Mouse (Mus musculus) kidney, embryonic 15.5 days (tissue): ENCODE results near the gene Car4. TPM values are rescaled to one million over a fixed set of nuclear protein-coding genes. Genes with fewer than 3 reads are reported as not detected.

Experiments
- ATAC-seq: fragments of 200-750 bp; cut with Nextera tagmentation; replicated peaks from 2 replicates; pipeline ENCODE4 v1.8.0; 2017; ENCODE audit warnings: moderate TSS enrichment; ENCODE audit not compliant: low FRiP score
- H3K27ac ChIP-seq: fragments of 300-500 bp; sonication (generic); 2 replicates; pipeline ENCODE4 v1.5.1; 2015; ENCODE audit warnings: mild to moderate bottlenecking, inconsistent platforms
- H3K27me3 ChIP-seq: fragments of 300-500 bp; sonication (generic); 2 replicates; pipeline ENCODE4 v1.6.1; 2015; ENCODE audit warnings: inconsistent platforms
- H3K36me3 ChIP-seq: fragments of 300-500 bp; sonication (generic); 2 replicates; pipeline ENCODE4 v1.6.1; 2015; ENCODE audit warnings: inconsistent platforms
- H3K4me1 ChIP-seq: fragments of 300-500 bp; sonication (generic); 2 replicates; pipeline ENCODE4 v1.6.1; 2015; ENCODE audit warnings: inconsistent platforms
- H3K4me2 ChIP-seq: fragments of 300-500 bp; sonication (generic); 2 replicates; pipeline ENCODE4 v1.6.1; 2015; ENCODE audit warnings: moderate library complexity, mild to moderate bottlenecking, inconsistent platforms
- H3K4me3 ChIP-seq: fragments of 300-500 bp; sonication (generic); replicated peaks from 2 replicates; pipeline ENCODE4 v1.5.1; 2015; ENCODE audit warnings: mild to moderate bottlenecking, inconsistent platforms
- H3K9ac ChIP-seq: fragments of 300-500 bp; sonication (generic); 2 replicates; pipeline ENCODE4 v1.6.1; 2015; ENCODE audit warnings: mild to moderate bottlenecking, inconsistent platforms
- H3K9me3 ChIP-seq: fragments of 300-500 bp; sonication (generic); replicated peaks from 2 replicates; pipeline ENCODE4 v1.6.1; 2016; ENCODE audit warnings: inconsistent platforms
- WGBS: fragments of 180-500 bp; shearing (Covaris S2); methylation state at CpG from one replicate; pipeline ENCODE4 v1.1.7; 2015; ENCODE audit warnings: mixed read lengths; 5-methylcytosine and 5-hydroxymethylcytosine counted together
- polyA plus RNA-seq: library from polyadenylated mRNA; unstranded; fragments of >200 nt; fragmentation: Nextera tagmentation; extraction: Ambion mirVana; gene quantifications from 2 replicates; pipeline ENCODE4 v1.2.1, GENCODE M21; 2015

The Car4 gene
- polyA plus RNA-seq, 1 experiment from 2014 or later = 71.2 TPM

GRCm38 (mm10) chr11:84940140-84940539, 17.4 kb upstream of the Car4 start:
- no peak overlapping the region for H3K4me2 ChIP-seq
- H3K4me1 ChIP-seq = peaks cover 4% of the 10 kb centered on the region; the same call in 1 of the 2 replicates
- no peak overlapping the region for H3K27ac ChIP-seq
- peaks cover 22% of the 10 kb centered on the region for H3K27me3 ChIP-seq
- ATAC-seq = no peak
- H3K4me3 ChIP-seq = no peak overlapping the region
- H3K9me3 ChIP-seq = no peaks in the 10 kb centered on the region
- H3K36me3 ChIP-seq = no peaks in the 10 kb centered on the region
- no peak overlapping the region for H3K9ac ChIP-seq
- WGBS = 77% methylated on average over 10 of the region's 10 CpGs

GRCm38 (mm10) chr11:84943948-84944347, 13.6 kb upstream of the Car4 start:
- Histone ChIP-seq H3K9me3 (no peaks in the 10 kb centered on the region), H3K27ac (no peak overlapping the region), H3K4me2 (peak overlapping the region; percentile 48), H3K9ac (no peak overlapping the region), H3K4me3 (0 out of 2 replicates have a peak overlapping the region, but pooled peaks have one; percentile 15), H3K27me3 (peaks cover 27% of the 10 kb centered on the region), H3K4me1 (peaks cover 4% of the 10 kb centered on the region; the same call in 1 of the 2 replicates), H3K36me3 (no peaks in the 10 kb centered on the region)
- ATAC-seq = 0 out of 2 replicates have a peak, but pooled peaks have one; percentile 33
- WGBS = under 1% methylated on average over 15 of the region's 15 CpGs

- Histone ChIP-seq H3K4me2 (no peak overlapping the region), H3K4me3 (no peak overlapping the region), H3K36me3 (no peaks in the 10 kb centered on the region), H3K9ac (no peak overlapping the region), H3K4me1 (peaks cover 4% of the 10 kb centered on the region; the same call in 1 of the 2 replicates), H3K27ac (no peak overlapping the region), H3K9me3 (no peaks in the 10 kb centered on the region), H3K27me3 (peaks cover 27% of the 10 kb centered on the region)
- whole genome bisulfite sequencing = 6% methylated on average over 12 of the region's 12 CpGs
- ATAC-seq = no peak
These were observed 12.7 kb upstream of the Car4 start for GRCm38 (mm10) chr11:84944639-84945435.

GRCm38 (mm10) chr11:84945841-84946240, 11.7 kb upstream of the Car4 start:
- Histone ChIP-seq H3K4me1 (peaks cover 4% of the 10 kb centered on the region; the same call in 1 of the 2 replicates), H3K4me3 (no peak overlapping the region), H3K36me3 (no peaks in the 10 kb centered on the region), H3K9me3 (no peaks in the 10 kb centered on the region), H3K9ac (no peak overlapping the region), H3K27me3 (peaks cover 27% of the 10 kb centered on the region), H3K4me2 (no peak overlapping the region), H3K27ac (no peak overlapping the region)
- 67% methylated on average over 3 of the region's 3 CpGs for WGBS
- no peak for ATAC-seq

GRCm38 (mm10) chr11:84947206-84947605, 10.4 kb upstream of the Car4 start:
- 57% methylated on average over 6 of the region's 6 CpGs for WGBS

GRCm38 (mm10) chr11:84948114-84948513, 9.5 kb upstream of the Car4 start:
- Histone ChIP-seq H3K27me3 (peaks cover 24% of the 10 kb centered on the region), H3K4me2 (no peak overlapping the region), H3K27ac (no peak overlapping the region), H3K9ac (no peak overlapping the region), H3K4me1 (peaks cover 4% of the 10 kb centered on the region; the same call in 1 of the 2 replicates), H3K4me3 (no peak overlapping the region), H3K9me3 (no peaks in the 10 kb centered on the region), H3K36me3 (no peaks in the 10 kb centered on the region)
- WGBS = 52% methylated on average over 3 of the region's 3 CpGs
- ATAC-seq = no peak

More at GRCm38 (mm10) chr11:84947206-84947605, 10.4 kb upstream of the Car4 start:
- Histone ChIP-seq H3K27ac (no peak overlapping the region), H3K9me3 (no peaks in the 10 kb centered on the region), H3K4me1 (peaks cover 4% of the 10 kb centered on the region; the same call in 1 of the 2 replicates), H3K4me3 (no peak overlapping the region), H3K27me3 (peaks cover 27% of the 10 kb centered on the region), H3K4me2 (no peak overlapping the region), H3K9ac (no peak overlapping the region), H3K36me3 (no peaks in the 10 kb centered on the region)
- ATAC-seq = no peak

- H3K4me3 ChIP-seq = no peak overlapping the region
- no peaks in the 10 kb centered on the region for H3K36me3 ChIP-seq
- no peak for ATAC-seq
- H3K9me3 ChIP-seq = no peaks in the 10 kb centered on the region
- H3K4me1 ChIP-seq = peaks cover 3% of the 10 kb centered on the region; the same call in 1 of the 2 replicates
- no peak overlapping the region for H3K9ac ChIP-seq
- H3K27me3 ChIP-seq = peaks cover 20% of the 10 kb centered on the region
- H3K4me2 ChIP-seq = no peak overlapping the region
- WGBS = 50% methylated on average over 3 of the region's 3 CpGs
- H3K27ac ChIP-seq = no peak overlapping the region
These were observed 9.1 kb upstream of the Car4 start for GRCm38 (mm10) chr11:84948526-84948925.

GRCm38 (mm10) chr11:84952611-84953010, 5.0 kb upstream of the Car4 start:
- Histone ChIP-seq H3K4me1 (peaks cover 19% of the 10 kb centered on the region), H3K27me3 (peaks cover 17% of the 10 kb centered on the region), H3K9ac (no peak overlapping the region), H3K9me3 (no peaks in the 10 kb centered on the region), H3K4me2 (no peak overlapping the region), H3K27ac (no peak overlapping the region), H3K36me3 (no peaks in the 10 kb centered on the region), H3K4me3 (no peak overlapping the region)
- WGBS = 28% methylated on average over 2 of the region's 2 CpGs
- ATAC-seq = no peak

GRCm38 (mm10) chr11:84956400-84956799, 1.2 kb upstream of the Car4 start:
- Histone ChIP-seq H3K4me3 (no peak overlapping the region), H3K4me1 (peaks cover 44% of the 10 kb centered on the region), H3K9me3 (no peaks in the 10 kb centered on the region), H3K4me2 (no peak overlapping the region), H3K36me3 (no peaks in the 10 kb centered on the region), H3K27ac (peak overlapping the region; percentile 11; the same call in 1 of the 2 replicates), H3K27me3 (peaks cover 39% of the 10 kb centered on the region), H3K9ac (no peak overlapping the region)
- no peak for ATAC-seq
- WGBS = 37% methylated on average over 5 of the region's 5 CpGs

- Histone ChIP-seq H3K9ac (no peak overlapping the region), H3K9me3 (no peaks in the 10 kb centered on the region), H3K27me3 (peaks cover 39% of the 10 kb centered on the region), H3K27ac (no peak overlapping the region), H3K36me3 (no peaks in the 10 kb centered on the region), H3K4me2 (peak overlapping the region; percentile 59), H3K4me3 (peak overlapping the region; percentile 40), H3K4me1 (peaks cover 44% of the 10 kb centered on the region)
- 8% methylated on average over 15 of the region's 15 CpGs for WGBS
- ATAC-seq = no peak
These were observed 415 bp upstream of the Car4 start for GRCm38 (mm10) chr11:84957171-84957570.

- peak overlapping the region; percentile 66; the same call in 1 of the 2 replicates for H3K27ac ChIP-seq
- H3K4me2 ChIP-seq = peak overlapping the region; percentile 59
- peak overlapping the region; percentile 40 for H3K4me3 ChIP-seq
- peaks cover 44% of the 10 kb centered on the region for H3K4me1 ChIP-seq
- no peak overlapping the region for H3K9ac ChIP-seq
- H3K36me3 ChIP-seq = no peaks in the 10 kb centered on the region
- H3K27me3 ChIP-seq = peaks cover 39% of the 10 kb centered on the region
- H3K9me3 ChIP-seq = no peaks in the 10 kb centered on the region
- ATAC-seq = no peak
- WGBS = 5% methylated on average over 11 of the region's 11 CpGs
These were observed 665 bp downstream of the Car4 start for GRCm38 (mm10) chr11:84958271-84958630.

- Histone ChIP-seq H3K4me2 (peak overlapping the region; percentile 59), H3K9me3 (no peaks in the 10 kb centered on the region), H3K36me3 (no peaks in the 10 kb centered on the region), H3K4me3 (peak overlapping the region; percentile 40; the same call in 1 of the 2 replicates), H3K27ac (peak overlapping the region; percentile 66), H3K4me1 (peaks cover 44% of the 10 kb centered on the region), H3K9ac (no peak overlapping the region), H3K27me3 (peaks cover 39% of the 10 kb centered on the region)
- 32% methylated on average over 5 of the region's 5 CpGs for WGBS
- ATAC-seq = peak; percentile 34; the same call in 1 of the 2 replicates
These were observed 1.6 kb downstream of the Car4 start for GRCm38 (mm10) chr11:84959181-84959580.
